Comparison of ENCODE assay signal across 8 mouse cellular contexts in genomic region chr2:20968441-20969200, GRCm38 (mm10). TPM values are rescaled to one million over a fixed set of nuclear protein-coding genes. Genes with fewer than 3 reads are reported as not detected.
DNase-seq lines count a peak whose midpoint lies in the region; ATAC-seq and TF ChIP-seq lines count a peak whose summit lies in the region.

Arhgap21 (minus strand) TSS chr2:20968881.

- POLR2A ChIA-PET in Patski (lab: Charles Lee): interaction anchor here (0.5 to 1.6 kb wide), 9 partner anchors 15 to 229 kb away, joined by 3 to 4 read pairs (median 4); no protein-coding TSS in a partner anchor

- peak within 1 kb of the TSS; percentile 100 for H3K27ac ChIP-seq in hindbrain, embryonic 14.5 days

- H3K36me3 ChIP-seq in hindbrain, embryonic 14.5 days (replicated peaks; ENCODE audit: control insufficient read depth, insufficient read depth): no peaks in the 10 kb centered on the region

- H3K4me2 ChIP-seq in hindbrain, embryonic 14.5 days (replicated peaks): peak within 1 kb of the TSS; percentile 89

- peak; percentile 68 for ATAC-seq in Patski
- ATAC-seq in hindbrain, embryonic 14.5 days (ENCODE audit: low FRiP score): peak; percentile 72

- in situ Hi-C loops in Patski (cut with MboI; ENCODE audit: low pct_unique_long_range_greater_than_20kb): loop anchor here (5.0 kb wide), 1 partner anchor 61 kb away; no protein-coding TSS in a partner anchor

- peak within 1 kb of the TSS; percentile 99 for H3K9ac ChIP-seq in hindbrain, embryonic 14.5 days

- peak within 1 kb of the TSS; percentile 97 for H3K4me3 ChIP-seq in hindbrain, embryonic 14.5 days (replicated peaks; ENCODE audit: low read length)

- CTCF ChIA-PET in Patski (lab: Charles Lee): interaction anchor here (0.9 to 3.3 kb wide), 5 partner anchors 19 to 220 kb away, joined by 3 to 21 read pairs (median 3); no protein-coding TSS in a partner anchor

- no peaks in the 10 kb centered on the region for H3K9me3 ChIP-seq in hindbrain, embryonic 14.5 days (ENCODE audit: control insufficient read depth, low read length)

- DNase-seq in Patski (ENCODE audit: low read depth, low spot score): no peak
- peak; percentile 51 to 74 for DNase-seq in cerebellum, postnatal 4 days (ENCODE audit: low spot score in 2 of 2)
- peak; percentile 88 for DNase-seq in gastrocnemius, adult 18-20 months (ENCODE audit: low spot score)
- peak; percentile 81 for DNase-seq in hindbrain, embryonic 14.5 days (ENCODE audit: low spot score)
- DNase-seq in left cerebral cortex, adult 11 months (ENCODE audit: low spot score): peak; percentile 66
- peak; percentile 77 for DNase-seq in lung, postnatal 36 days
- DNase-seq in retina, postnatal 7 days (ENCODE audit: low read depth, low spot score): peak; percentile 60
- DNase-seq in urinary bladder, adult 18-20 months (ENCODE audit: low spot score in 2 of 2): peak; percentile 74 to 79

- H3K4me1 ChIP-seq in hindbrain, embryonic 14.5 days (replicated peaks; ENCODE audit: control insufficient read depth, insufficient read depth, low read length): peaks cover 25% of the 10 kb centered on the region

- TF ChIP-seq CTCF in Patski (IDR thresholded peaks at IDR 0.05): no peak

- H3K27me3 ChIP-seq in Patski: no peaks in the 10 kb centered on the region
- H3K27me3 ChIP-seq in hindbrain, embryonic 14.5 days (ENCODE audit: control insufficient read depth, insufficient read depth, low read length): no peaks in the 10 kb centered on the region

- under 1% methylated on average over 68 of the region's 102 CpGs for WGBS in hindbrain, embryonic 14.5 days

RNA-seq across cellular contexts. Expression of gene Arhgap21, which starts in this region (rescaled TPM):
- polyA plus RNA-seq in Patski (2021): 42.9 TPM
- total RNA-seq in gastrocnemius, adult 18-20 months (2021): 10 to 100 TPM; 27.0 to 33.4 TPM
- 49.3 and 49.4 TPM in 2 replicates for polyA plus RNA-seq in hindbrain, embryonic 14.5 days (2014; fragmentation: Nextera tagmentation; extraction: Ambion mirVana)
